Mouse (Mus musculus): ENCODE results near the gene Adipoq. TPM values are rescaled to one million over a fixed set of nuclear protein-coding genes. Genes with fewer than 3 reads are reported as not detected.

Gene Adipoq
- total and polyA plus RNA-seq, 3 experiments, result 0.13 to 1.1 (median 0.99) TPM

GRCm38 (mm10) chr16:23140911-23141310, 5.4 kb upstream of the Adipoq start:
- in situ Hi-C loops (cut with MboI; ENCODE audit: low pct_ligation_motif_present, low pct_unique_long_range_greater_than_20kb, low sequenced_read_pairs) (loop anchor here (10.0 kb wide), 1 partner anchor 294 kb away; no protein-coding TSS in a partner anchor), dilution Hi-C loops (cut with MboI; ENCODE audit: extremely low pct_ligation_motif_present, extremely low pct_unique_long_range_greater_than_20kb, low sequenced_read_pairs) (no loop called here)
- Histone ChIP-seq H3K9me3 (replicated peaks; ENCODE audit: low read length) (no peaks in the 10 kb centered on the region), H3K9ac (ENCODE audit: insufficient read depth, low read depth) (no peak overlapping the region), H3K4me1 (ENCODE audit: control insufficient read depth in 1 of 2, insufficient read depth in 2 of 2) (peaks cover 14 to 67% of the 10 kb centered on the region in 2 experiments; a peak in 3 of 4 replicates), H3K79me2 (replicated peaks; ENCODE audit: control insufficient read depth, extremely low read depth, insufficient read depth, poor library complexity, severe bottlenecking) (no peaks in the 10 kb centered on the region), H3K27me3 (replicated peaks) (no peaks in the 10 kb centered on the region), H3K4me2 (ENCODE audit: insufficient read depth, low read depth, poor library complexity, severe bottlenecking) (peak overlapping the region; percentile 16), H3K4me3 (replicated peaks in 1 of 3; ENCODE audit: low read depth in 2 of 3, low read length in 2 of 3, poor library complexity in 1 of 3) (no peak overlapping the region), H3K36me3 (replicated peaks in 1 of 2; ENCODE audit: control insufficient read depth in 1 of 2, insufficient read depth in 1 of 2, low read length in 1 of 2) (no peaks in the 10 kb centered on the region), H3K27ac (ENCODE audit: insufficient read depth, low read depth) (no peak overlapping the region)
- peak; percentile 67 for TF ChIP-seq EP300 (IDR thresholded peaks at IDR 0.05; ENCODE audit: low read length)
- TF ChIP-seq USF2 (conservative IDR thresholded peaks at IDR 0.05; ENCODE audit: low read depth, low read length), result no peak
- TF ChIP-seq POLR2A (IDR thresholded peaks at IDR 0.05; ENCODE audit: low read depth, low read length), result no peak
- TF ChIP-seq ETS1 (conservative IDR thresholded peaks at IDR 0.05; ENCODE audit: low read depth, low read length), result peak; percentile 24; the same call in 1 of the 2 replicates
- TF ChIP-seq RCOR1 (conservative IDR thresholded peaks at IDR 0.05; ENCODE audit: low read depth, low read length), result no peak
- peak; percentile 32; the same call in 1 of the 2 replicates for TF ChIP-seq IRF4 (IDR thresholded peaks at IDR 0.05; ENCODE audit: low read depth, low read length)
- TF ChIP-seq MAFK (IDR thresholded peaks at IDR 0.05; ENCODE audit: insufficient replicate concordance, low read length), result 0 out of 2 replicates have a peak, but pooled peaks have one; percentile 8
- DNase-seq (ENCODE audit: extremely low read depth), result peak; percentile 85

DNA sequence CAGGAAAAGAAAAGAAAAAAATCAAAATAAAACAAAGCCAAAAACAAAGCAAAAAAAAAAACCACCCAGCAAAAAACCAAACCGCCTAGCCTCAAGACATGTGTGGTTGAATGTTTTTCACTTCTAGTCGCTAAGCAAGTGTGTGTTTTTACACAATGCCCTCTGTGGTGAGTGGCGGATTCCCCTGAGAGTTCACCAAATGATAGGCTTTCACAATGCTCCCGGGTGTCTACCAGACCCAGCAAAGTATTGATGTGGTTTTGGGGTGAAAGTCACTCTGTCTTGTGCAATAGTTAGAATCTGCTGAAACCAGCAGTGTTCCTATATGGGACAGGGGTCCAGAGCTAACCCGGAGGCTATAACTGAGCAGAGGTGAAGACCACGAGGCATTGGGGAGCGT, 2.0 kb upstream of the Adipoq start:
- no peaks in the 10 kb centered on the region for H3K79me2 ChIP-seq (replicated peaks; ENCODE audit: control insufficient read depth, extremely low read depth, insufficient read depth, poor library complexity, severe bottlenecking)
- H3K27me3 ChIP-seq (replicated peaks), result peaks cover 3% of the 10 kb centered on the region
- H3K9me3 ChIP-seq (replicated peaks; ENCODE audit: low read length), result no peaks in the 10 kb centered on the region
- H3K4me2 ChIP-seq (ENCODE audit: insufficient read depth, low read depth, poor library complexity, severe bottlenecking), result peak overlapping the region; percentile 74
- peak; percentile 94 for DNase-seq (ENCODE audit: extremely low read depth)
- in situ Hi-C loops (cut with MboI; ENCODE audit: low pct_ligation_motif_present, low pct_unique_long_range_greater_than_20kb, low sequenced_read_pairs), result loop anchor here (10.0 kb wide), 1 partner anchor 290 kb away; no protein-coding TSS in a partner anchor
- H3K27ac ChIP-seq (ENCODE audit: insufficient read depth, low read depth), result no peak overlapping the region
- H3K4me1 ChIP-seq (ENCODE audit: control insufficient read depth in 1 of 2, insufficient read depth in 2 of 2), result peaks cover 16 to 52% of the 10 kb centered on the region in 2 experiments; a peak in 3 of 4 replicates
- H3K9ac ChIP-seq (ENCODE audit: insufficient read depth, low read depth), result no peak overlapping the region
- dilution Hi-C loops (cut with MboI; ENCODE audit: extremely low pct_ligation_motif_present, extremely low pct_unique_long_range_greater_than_20kb, low sequenced_read_pairs), result no loop called here
- no peak overlapping the region for H3K4me3 ChIP-seq (replicated peaks in 1 of 3; ENCODE audit: low read depth in 2 of 3, low read length in 2 of 3, poor library complexity in 1 of 3)
- no peaks in the 10 kb centered on the region for H3K36me3 ChIP-seq (replicated peaks in 1 of 2; ENCODE audit: control insufficient read depth in 1 of 2, insufficient read depth in 1 of 2, low read length in 1 of 2)
- TF ChIP-seq ZKSCAN1 (IDR thresholded peaks at IDR 0.05; ENCODE audit: borderline replicate concordance, low read depth, low read length), result no peak; the same call in 1 of the 2 replicates
- peak; percentile 77 for TF ChIP-seq ETS1 (conservative IDR thresholded peaks at IDR 0.05; ENCODE audit: low read depth, low read length)
- TF ChIP-seq UBTF (IDR thresholded peaks at IDR 0.05; ENCODE audit: low read depth, low read length), result no peak
- peak; percentile 90 for TF ChIP-seq IRF4 (IDR thresholded peaks at IDR 0.05; ENCODE audit: low read depth, low read length)
- TF ChIP-seq MXI1 (IDR thresholded peaks at IDR 0.05; ENCODE audit: low read depth, low read length), result peak; percentile 37; the same call in 1 of the 2 replicates
- TF ChIP-seq NRF1 (IDR thresholded peaks at IDR 0.05; ENCODE audit: low read depth, low read length), result no peak
- TF ChIP-seq EP300 (IDR thresholded peaks at IDR 0.05; ENCODE audit: low read length), result peak; percentile 79
- peak; percentile 86 for TF ChIP-seq BHLHE40 (IDR thresholded peaks at IDR 0.05; ENCODE audit: low read depth, low read length)
- TF ChIP-seq JUND (conservative IDR thresholded peaks at IDR 0.05; ENCODE audit: low read depth, low read length), result no peak; the same call in 1 of the 2 replicates
- peak; percentile 87; the same call in 1 of the 2 replicates for TF ChIP-seq MAFK (IDR thresholded peaks at IDR 0.05; ENCODE audit: insufficient replicate concordance, low read length)
- peak; percentile 71 for TF ChIP-seq MEF2A (IDR thresholded peaks at IDR 0.05; ENCODE audit: borderline replicate concordance, low read depth, low read length)
- TF ChIP-seq ZC3H11A (IDR thresholded peaks at IDR 0.05; ENCODE audit: low read depth, low read length), result no peak
- 0 out of 2 replicates have a peak, but pooled peaks have one; percentile 57 for TF ChIP-seq TCF12 (IDR thresholded peaks at IDR 0.05; ENCODE audit: low read depth, low read length)
- TF ChIP-seq SIN3A (IDR thresholded peaks at IDR 0.05; ENCODE audit: low read length), result no peak
- no peak for TF ChIP-seq USF1 (IDR thresholded peaks at IDR 0.05; ENCODE audit: low read depth, low read length)
- peak; percentile 59; the same call in 1 of the 2 replicates for TF ChIP-seq MYC (IDR thresholded peaks at IDR 0.05; ENCODE audit: low read depth, low read length)
- TF ChIP-seq POLR2AphosphoS2 (IDR thresholded peaks at IDR 0.05; ENCODE audit: low read depth, low read length), result no peak
- no peak for TF ChIP-seq ZMIZ1 (IDR thresholded peaks at IDR 0.05; ENCODE audit: low read depth, low read length)
- TF ChIP-seq MAX (IDR thresholded peaks at IDR 0.05; ENCODE audit: low read length), result no peak
- TF ChIP-seq GABPA (IDR thresholded peaks at IDR 0.05; ENCODE audit: insufficient replicate concordance, low read depth, low read length), result no peak
- TF ChIP-seq CHD2 (IDR thresholded peaks at IDR 0.05; ENCODE audit: low read length), result no peak
- no peak for TF ChIP-seq USF2 (conservative IDR thresholded peaks at IDR 0.05; ENCODE audit: low read depth, low read length)
- no peak for TF ChIP-seq TBP (conservative IDR thresholded peaks at IDR 0.05; ENCODE audit: low read depth, low read length)
- TF ChIP-seq RCOR1 (conservative IDR thresholded peaks at IDR 0.05; ENCODE audit: low read depth, low read length), result 0 out of 2 replicates have a peak, but pooled peaks have one; percentile 50
- peak; percentile 93 for TF ChIP-seq ZNF384 (IDR thresholded peaks at IDR 0.05; ENCODE audit: low read depth, low read length)
- TF ChIP-seq MAZ (IDR thresholded peaks at IDR 0.05; ENCODE audit: low read depth, low read length), result 0 out of 2 replicates have a peak, but pooled peaks have one; percentile 31
- no peak for TF ChIP-seq ELF1 (IDR thresholded peaks at IDR 0.05; ENCODE audit: low read depth, low read length)
- TF ChIP-seq CTCF (conservative IDR thresholded peaks at IDR 0.05 in 1 of 2, IDR thresholded peaks at IDR 0.05 in 1 of 2; ENCODE audit: low read depth in 2 of 2, low read length in 2 of 2), result no peak
- no peak for TF ChIP-seq NELFE (IDR thresholded peaks at IDR 0.05; ENCODE audit: low read depth, low read length)
- TF ChIP-seq HCFC1 (IDR thresholded peaks at IDR 0.05; ENCODE audit: low read depth, low read length), result no peak
